Mouse (Mus musculus) stomach, embryonic 14.5 days (tissue): ENCODE results near the gene Cltb. TPM values are rescaled to one million over a fixed set of nuclear protein-coding genes. Genes with fewer than 3 reads are reported as not detected.

Experiments
- ATAC-seq: fragments of 200-750 bp; cut with Nextera tagmentation; 2 replicates; pipeline ENCODE4 v1.8.0; 2017; ENCODE audit warnings: low read depth, moderate TSS enrichment; ENCODE audit not compliant: insufficient number of reproducible peaks, insufficient read depth, low FRiP score
- H3K27ac ChIP-seq: fragments of 300-500 bp; sonication (generic); 2 replicates; pipeline ENCODE4 v1.5.1; 2014; ENCODE audit warnings: mild to moderate bottlenecking, low read length, moderate library complexity, mixed read lengths
- H3K27me3 ChIP-seq: fragments of 300-500 bp; sonication (generic); 2 replicates; pipeline ENCODE4 v1.6.1; 2014; ENCODE audit warnings: low read length, control low read depth, mixed read lengths; ENCODE audit not compliant: control insufficient read depth, insufficient read depth
- H3K36me3 ChIP-seq: fragments of 300-500 bp; sonication (generic); 2 replicates; pipeline ENCODE4 v1.6.1; 2014; ENCODE audit warnings: mild to moderate bottlenecking, control low read depth, low read length, moderate library complexity, mixed read lengths; ENCODE audit not compliant: control insufficient read depth, insufficient read depth
- H3K4me1 ChIP-seq: fragments of 300-500 bp; sonication (generic); 2 replicates; pipeline ENCODE4 v1.6.1; 2014; ENCODE audit warnings: low read length, control low read depth, mixed read lengths; ENCODE audit not compliant: control insufficient read depth, insufficient read depth
- H3K4me2 ChIP-seq: fragments of 300-500 bp; sonication (generic); replicated peaks from 2 replicates; pipeline ENCODE4 v1.6.1; 2014; ENCODE audit warnings: low read depth, low read length, control low read depth
- H3K4me3 ChIP-seq: fragments of 300-500 bp; sonication (generic); 2 replicates; pipeline ENCODE4 v1.5.1; 2014; ENCODE audit warnings: low read depth, low read length, control low read depth
- H3K9ac ChIP-seq: fragments of 300-500 bp; sonication (generic); replicated peaks from 2 replicates; pipeline ENCODE4 v1.6.1; 2014; ENCODE audit warnings: low read depth, mild to moderate bottlenecking, control low read depth, low read length, moderate library complexity, mixed read lengths
- H3K9me3 ChIP-seq: fragments of 300-500 bp; sonication (generic); 2 replicates; pipeline ENCODE4 v1.6.1; 2016; ENCODE audit warnings: low read depth, low read length, control low read depth; ENCODE audit not compliant: control insufficient read depth
- WGBS: fragments of 180-500 bp; shearing (Covaris S2); extraction: QIAGEN DNeasy Blood & Tissue Kit; methylation state at CpG from one replicate; pipeline ENCODE4 v1.1.7; 2014; 5-methylcytosine and 5-hydroxymethylcytosine counted together
- polyA plus RNA-seq: library from polyadenylated mRNA; unstranded; fragments of >200 nt; fragmentation: Nextera tagmentation; extraction: Ambion mirVana; gene quantifications from 2 replicates; pipeline ENCODE4 v1.2.1, GENCODE M21; 2014

The Cltb gene
- polyA plus RNA-seq, 1 experiment from 2014 or later = 40.3 TPM

DNA sequence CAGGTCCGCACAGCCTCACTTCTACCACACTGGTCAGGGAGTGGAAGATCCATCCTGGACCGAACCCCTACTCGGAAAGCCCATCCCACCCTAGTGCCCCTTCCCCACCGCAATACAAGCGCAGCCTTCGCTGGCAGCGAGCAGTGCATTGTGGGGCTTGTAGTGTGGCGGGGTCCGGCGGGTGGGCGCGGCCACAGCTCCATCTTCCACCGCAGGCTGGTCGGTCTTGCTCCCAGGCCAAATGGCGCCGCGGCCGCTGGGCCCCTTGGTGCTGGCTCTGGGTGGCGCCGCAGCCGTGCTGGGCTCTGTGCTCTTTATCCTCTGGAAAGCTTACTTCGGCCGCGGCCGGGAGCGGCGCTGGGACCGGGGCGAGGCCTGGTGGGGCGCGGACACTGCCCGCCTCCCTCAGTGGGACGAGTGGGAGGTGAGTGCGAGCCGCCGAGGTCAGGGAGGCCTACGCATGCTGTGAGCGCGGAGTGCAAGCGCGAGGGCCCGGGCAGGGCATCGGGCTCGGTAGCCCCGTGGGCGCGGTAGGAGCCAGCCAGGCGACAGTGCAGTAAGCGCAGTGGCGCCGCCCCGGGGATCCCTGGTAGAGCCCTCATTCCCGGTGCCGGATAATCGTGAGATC lies 36.2 kb downstream of the Cltb start, which contains the start of gene Arl10:
Gene Arl10, plus strand, starts transcription at position 162 of the 628 bp plus-strand sequence.
- no peaks in the 10 kb centered on the region for H3K9me3 ChIP-seq
- H3K4me3 ChIP-seq = peak within 1 kb of the TSS; percentile 98
- H3K9ac ChIP-seq = peak within 1 kb of the TSS; percentile 86
- H3K4me1 ChIP-seq = peaks cover 12% of the 10 kb centered on the region
- ATAC-seq = peak; percentile 91
- H3K4me2 ChIP-seq = peak within 1 kb of the TSS; percentile 61
- no peaks in the 10 kb centered on the region for H3K27me3 ChIP-seq
- H3K27ac ChIP-seq = peak within 1 kb of the TSS; percentile 69; the same call in 1 of the 2 replicates
- H3K36me3 ChIP-seq = peaks cover 20% of the 10 kb centered on the region
- under 1% methylated on average over 55 of the region's 55 CpGs for whole genome bisulfite sequencing

- no peak overlapping the region for H3K9ac ChIP-seq
- 78% methylated on average over 4 of the region's 4 CpGs for WGBS
- H3K27me3 ChIP-seq = no peaks in the 10 kb centered on the region
- H3K9me3 ChIP-seq = no peaks in the 10 kb centered on the region
- peaks cover 12% of the 10 kb centered on the region for H3K4me1 ChIP-seq
- no peak overlapping the region for H3K4me2 ChIP-seq
- no peak overlapping the region for H3K27ac ChIP-seq
- no peak for ATAC-seq
- H3K36me3 ChIP-seq = peaks cover 6% of the 10 kb centered on the region; the same call in 1 of the 2 replicates
- H3K4me3 ChIP-seq = no peak overlapping the region
These were observed 38.5 kb downstream of the Cltb start for GRCm38 (mm10) chr13:54572621-54573020.

GRCm38 (mm10) chr13:54571637-54572036 lies 39.5 kb downstream of the Cltb start:
- WGBS = 43% methylated on average over 2 of the region's 2 CpGs
- H3K27me3 ChIP-seq = no peaks in the 10 kb centered on the region
- H3K9ac ChIP-seq = no peak overlapping the region
- no peak for ATAC-seq
- no peaks in the 10 kb centered on the region for H3K9me3 ChIP-seq
- H3K27ac ChIP-seq = no peak overlapping the region
- no peak overlapping the region for H3K4me2 ChIP-seq
- H3K4me1 ChIP-seq = peaks cover 10% of the 10 kb centered on the region
- H3K36me3 ChIP-seq = no peaks in the 10 kb centered on the region; the same call in 1 of the 2 replicates
- no peak overlapping the region for H3K4me3 ChIP-seq

- 74% methylated on average over 4 of the region's 4 CpGs for WGBS
- no peak overlapping the region for H3K9ac ChIP-seq
- no peaks in the 10 kb centered on the region for H3K9me3 ChIP-seq
- no peak overlapping the region for H3K4me3 ChIP-seq
- no peak overlapping the region for H3K4me2 ChIP-seq
- no peak overlapping the region for H3K27ac ChIP-seq
- H3K4me1 ChIP-seq = peaks cover 1% of the 10 kb centered on the region; the same call in 1 of the 2 replicates
- H3K36me3 ChIP-seq = no peaks in the 10 kb centered on the region
- no peaks in the 10 kb centered on the region for H3K27me3 ChIP-seq
- no peak for ATAC-seq
These were observed 40.4 kb downstream of the Cltb start for GRCm38 (mm10) chr13:54570736-54571135.

- H3K4me2 ChIP-seq = no peak overlapping the region
- WGBS = 61% methylated on average over 1 of the region's 1 CpGs
- no peaks in the 10 kb centered on the region for H3K36me3 ChIP-seq
- no peak overlapping the region for H3K27ac ChIP-seq
- H3K4me1 ChIP-seq = peaks cover 1% of the 10 kb centered on the region; the same call in 1 of the 2 replicates
- no peak overlapping the region for H3K4me3 ChIP-seq
- H3K27me3 ChIP-seq = no peaks in the 10 kb centered on the region
- no peak overlapping the region for H3K9ac ChIP-seq
- H3K9me3 ChIP-seq = no peaks in the 10 kb centered on the region
- no peak for ATAC-seq
These were observed 41.9 kb downstream of the Cltb start for GRCm38 (mm10) chr13:54569282-54569681.

DNA sequence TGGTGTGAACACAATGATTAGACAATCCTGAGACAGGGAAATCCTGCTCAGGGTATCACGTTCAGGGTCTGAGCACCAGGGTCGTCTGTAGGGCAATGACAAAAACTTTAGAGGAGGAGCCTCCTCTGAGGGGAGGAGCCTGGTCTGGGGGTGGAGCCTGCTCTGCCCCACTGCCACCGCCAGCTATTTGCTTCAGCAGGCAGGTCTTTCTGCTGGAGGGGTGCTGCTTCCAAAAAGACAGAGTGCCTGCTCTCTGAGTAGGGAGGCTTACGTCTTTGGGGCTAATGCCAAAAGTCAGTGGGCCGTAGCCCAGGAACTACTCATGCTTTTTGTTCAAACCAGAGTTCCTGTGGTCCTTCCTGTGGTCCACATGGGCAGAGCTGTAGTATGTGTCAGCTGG lies 42.8 kb downstream of the Cltb start:
- Histone ChIP-seq H3K36me3 (no peaks in the 10 kb centered on the region; the same call in 1 of the 2 replicates), H3K9me3 (no peaks in the 10 kb centered on the region), H3K4me1 (peaks cover 5% of the 10 kb centered on the region; the same call in 1 of the 2 replicates), H3K4me3 (no peak overlapping the region), H3K27ac (no peak overlapping the region), H3K9ac (no peak overlapping the region), H3K4me2 (no peak overlapping the region), H3K27me3 (no peaks in the 10 kb centered on the region)
- 42% methylated on average over 5 of the region's 5 CpGs for WGBS
- ATAC-seq = no peak

GRCm38 (mm10) chr13:54565594-54566345 lies 45.4 kb downstream of the Cltb start:
- peak overlapping the region; percentile 48; the same call in 1 of the 2 replicates for H3K27ac ChIP-seq
- WGBS = 48% methylated on average over 8 of the region's 8 CpGs
- ATAC-seq = peak; percentile 29; the same call in 1 of the 2 replicates

GRCm38 (mm10) chr13:54565201-54565581 lies 46.0 kb downstream of the Cltb start, which contains the start of gene 4833439L19Rik:
TSS of gene 4833439L19Rik (minus strand) at chr13:54565435.
- Histone ChIP-seq H3K9ac (peak within 1 kb of the TSS; percentile 96), H3K9me3 (no peaks in the 10 kb centered on the region), H3K27ac (peak within 1 kb of the TSS; percentile 48; the same call in 1 of the 2 replicates), H3K27me3 (no peaks in the 10 kb centered on the region), H3K4me2 (peak within 1 kb of the TSS; percentile 92), H3K4me1 (peaks cover 5% of the 10 kb centered on the region; the same call in 1 of the 2 replicates), H3K4me3 (peak within 1 kb of the TSS; percentile 98), H3K36me3 (peaks cover 14% of the 10 kb centered on the region)
- whole genome bisulfite sequencing = under 1% methylated on average over 27 of the region's 27 CpGs
- peak; percentile 96 for ATAC-seq

More at GRCm38 (mm10) chr13:54565594-54566345, 45.4 kb downstream of the Cltb start:
- Histone ChIP-seq H3K27me3 (no peaks in the 10 kb centered on the region), H3K4me3 (peak overlapping the region; percentile 98), H3K9ac (no peak overlapping the region), H3K4me1 (peaks cover 5% of the 10 kb centered on the region; the same call in 1 of the 2 replicates), H3K4me2 (peak overlapping the region; percentile 92), H3K9me3 (no peaks in the 10 kb centered on the region), H3K36me3 (peaks cover 10% of the 10 kb centered on the region; the same call in 1 of the 2 replicates)
